Comparison of ENCODE assay signal across 9 mouse cellular contexts in the genomic region with DNA sequence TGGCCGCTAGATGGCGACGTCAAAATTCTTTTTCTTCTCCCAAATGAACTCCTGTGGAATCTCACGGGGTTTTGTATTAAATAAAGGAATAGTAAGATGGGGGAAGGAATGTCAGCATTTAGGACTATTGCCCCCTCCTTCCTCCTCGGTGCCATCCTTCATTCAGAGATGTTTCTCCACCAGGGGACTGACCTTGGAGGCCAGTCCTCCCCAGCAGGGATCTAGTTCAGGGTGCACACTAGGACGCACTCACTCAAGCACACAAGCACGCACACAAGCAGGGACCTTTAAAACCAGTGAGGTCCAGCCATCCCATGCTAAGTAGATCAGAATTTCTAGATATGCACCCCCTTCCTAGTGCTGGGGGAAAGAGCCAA. TPM values are rescaled to one million over a fixed set of nuclear protein-coding genes. Genes with fewer than 3 reads are reported as not detected.
DNase-seq lines count a peak whose midpoint lies in the region; ATAC-seq and TF ChIP-seq lines count a peak whose summit lies in the region.
"Not testable (repeated sequence)": the region's sequence is repeated elsewhere in the genome, so short reads cannot be mapped to it uniquely, and the experiment has no call there.
"Had no signal": no experiment of that assay in that cellular context is flagged by ENCODE, and none has a peak within 500 bp of the region (broad histone marks: within the 10 kb centered on the region; RNA-seq: fewer than 3 reads in every experiment).

No protein-coding gene starts in this region.

- H3K36me3 ChIP-seq in hindbrain, embryonic 12.5 days; midbrain, embryonic 12.5 days: not testable (repeated sequence)

- DNase-seq in cerebellum, adult 2 months: peak; percentile 30 to 52
- DNase-seq in frontal cortex, postnatal 36 days (ENCODE audit: low spot score in 2 of 2): peak; percentile 63 to 76
- peak; percentile 11 for DNase-seq in kidney, postnatal 10 days
- DNase-seq in left cerebral cortex, postnatal 25 days (ENCODE audit: low spot score in 2 of 2): peak; percentile 70 to 73
- peak; percentile 52 for DNase-seq in right cerebral cortex, postnatal 25 days
- DNase-seq in urinary bladder, postnatal 14 days (ENCODE audit: low spot score): peak; percentile 6

- ATAC-seq in hindbrain, embryonic 12.5 days (ENCODE audit: low FRiP score): peak; percentile 61; the same call in 1 of the 2 replicates
- ATAC-seq in midbrain, embryonic 12.5 days (ENCODE audit: low FRiP score, low read depth): peak; percentile 90

- WGBS in cerebellum, adult 2 months: 23% methylated on average over 6 of the region's 7 CpGs
- WGBS in hindbrain, embryonic 12.5 days: 32% methylated on average over 6 of the region's 7 CpGs
- WGBS in midbrain, embryonic 12.5 days: 34% methylated on average over 5 of the region's 7 CpGs

- intact Hi-C loops in left cerebral cortex, postnatal 25 days (cut with DNase I): not testable (repeated sequence)

- TF ChIP-seq POLR2A in cerebellum, adult 2 months (IDR thresholded peaks at IDR 0.05; ENCODE audit: borderline replicate concordance, insufficient read depth, low read length): not testable (repeated sequence)

- H3K27me3 ChIP-seq in cerebellum, adult 2 months (ENCODE audit: control insufficient read depth, insufficient read depth, low read length); hindbrain, embryonic 12.5 days; midbrain, embryonic 12.5 days: not testable (repeated sequence)

- H3K4me2 ChIP-seq in hindbrain, embryonic 12.5 days (replicated peaks); midbrain, embryonic 12.5 days (replicated peaks): not testable (repeated sequence)

- not testable (repeated sequence) for H3K4me1 ChIP-seq in cerebellum, adult 2 months (ENCODE audit: control insufficient read depth, insufficient read depth, low read length); hindbrain, embryonic 12.5 days; midbrain, embryonic 12.5 days

- H3K27ac ChIP-seq in cerebellum, adult 2 months (ENCODE audit: insufficient read depth, low read length); hindbrain, embryonic 12.5 days; midbrain, embryonic 12.5 days (replicated peaks): not testable (repeated sequence)

- H3K4me3 ChIP-seq in cerebellum, adult 2 months (replicated peaks; ENCODE audit: insufficient read depth, low read depth, low read length); hindbrain, embryonic 12.5 days; midbrain, embryonic 12.5 days: not testable (repeated sequence)

- TF ChIP-seq CTCF in cerebellum, adult 2 months (IDR thresholded peaks at IDR 0.05; ENCODE audit: borderline replicate concordance, insufficient read depth, low read depth, low read length): not testable (repeated sequence)

- H3K9ac ChIP-seq in hindbrain, embryonic 12.5 days; midbrain, embryonic 12.5 days (replicated peaks): not testable (repeated sequence)

- not testable (repeated sequence) for H3K9me3 ChIP-seq in hindbrain, embryonic 12.5 days (replicated peaks); midbrain, embryonic 12.5 days

RNA-seq across cellular contexts. Expression of gene Gm15319, which starts 26.3 kb away (rescaled TPM):
- polyA plus RNA-seq in cerebellum, adult 2 months (2012; rRNA removed): 0.49 and 0.74 TPM in 2 replicates
- polyA plus RNA-seq in hindbrain, embryonic 12.5 days (2016; fragmentation: Nextera tagmentation; extraction: Ambion mirVana): not detected in 2 replicates
- total RNA-seq in left cerebral cortex, postnatal 25 days (2021): 1 to 10 TPM in 1 of 2 experiments, under 1 TPM in 1; 0.71 to 1.3 TPM
- polyA plus RNA-seq in midbrain, embryonic 12.5 days (2016; fragmentation: Nextera tagmentation; extraction: Ambion mirVana): 0.08 TPM in 1 of 2 replicates, not detected in the other
- polyA plus RNA-seq: lung, embryonic 15.5 days had no signal

Comparison
In these comparisons a context has a peak if more than half of its experiments do, and no peak if none do; other contexts are left out.
1. DNase-seq: peak in every context shown above with its lines; median percentile 72 in left cerebral cortex, postnatal 25 days; 70 in frontal cortex, postnatal 36 days; 52 in right cerebral cortex, postnatal 25 days; 41 in cerebellum, adult 2 months; 11 in kidney, postnatal 10 days; 6 in urinary bladder, postnatal 14 days.